Mouse (Mus musculus): Measurements from ENCODE around the gene Psme2. TPM values are rescaled to one million over a fixed set of nuclear protein-coding genes. Genes with fewer than 3 reads are reported as not detected.

Psme2 gene
- total RNA-seq, 2 experiments from 2014 or later, result 124 to 153 TPM

DNA sequence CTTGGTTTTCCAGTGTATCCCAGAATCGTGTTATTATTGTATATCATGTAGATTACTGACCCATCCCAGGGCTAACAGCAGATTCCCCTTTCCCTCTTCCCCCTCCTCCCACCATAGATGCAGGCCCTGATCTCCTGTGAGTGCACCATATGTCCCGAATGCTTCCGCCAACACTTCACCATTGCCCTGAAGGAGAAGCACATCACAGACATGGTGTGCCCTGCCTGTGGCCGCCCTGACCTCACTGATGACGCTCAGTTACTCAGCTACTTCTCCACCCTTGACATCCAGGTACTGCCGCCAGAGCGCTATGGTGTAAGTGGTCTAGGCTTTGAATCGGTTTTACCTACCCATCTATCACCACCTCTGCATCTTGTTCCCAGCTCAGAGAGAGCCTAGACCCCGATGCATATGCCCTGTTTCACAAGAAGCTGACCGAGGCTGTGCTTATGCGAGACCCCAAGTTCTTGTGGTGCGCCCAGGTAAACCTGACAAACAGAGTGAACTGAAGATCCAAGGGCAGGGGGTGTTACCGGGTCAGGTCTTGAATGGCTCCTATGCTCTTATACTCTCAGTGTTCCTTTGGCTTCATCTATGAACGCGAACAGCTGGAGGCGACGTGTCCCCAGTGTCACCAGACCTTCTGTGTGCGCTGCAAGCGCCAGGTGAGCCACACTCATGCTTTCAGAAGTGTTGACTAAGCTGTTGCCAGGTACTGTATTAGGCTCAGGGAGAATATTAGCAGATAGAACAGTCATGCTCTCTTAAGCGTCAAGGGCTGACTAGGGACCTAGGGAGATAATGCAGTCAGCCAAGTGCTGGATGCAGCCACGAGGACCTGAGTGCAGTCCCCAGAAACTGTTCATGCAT lies 7.8 kb upstream of the Psme2 start:
- DNase-seq (ENCODE audit: low spot score in 2 of 2), result no peak

DNA sequence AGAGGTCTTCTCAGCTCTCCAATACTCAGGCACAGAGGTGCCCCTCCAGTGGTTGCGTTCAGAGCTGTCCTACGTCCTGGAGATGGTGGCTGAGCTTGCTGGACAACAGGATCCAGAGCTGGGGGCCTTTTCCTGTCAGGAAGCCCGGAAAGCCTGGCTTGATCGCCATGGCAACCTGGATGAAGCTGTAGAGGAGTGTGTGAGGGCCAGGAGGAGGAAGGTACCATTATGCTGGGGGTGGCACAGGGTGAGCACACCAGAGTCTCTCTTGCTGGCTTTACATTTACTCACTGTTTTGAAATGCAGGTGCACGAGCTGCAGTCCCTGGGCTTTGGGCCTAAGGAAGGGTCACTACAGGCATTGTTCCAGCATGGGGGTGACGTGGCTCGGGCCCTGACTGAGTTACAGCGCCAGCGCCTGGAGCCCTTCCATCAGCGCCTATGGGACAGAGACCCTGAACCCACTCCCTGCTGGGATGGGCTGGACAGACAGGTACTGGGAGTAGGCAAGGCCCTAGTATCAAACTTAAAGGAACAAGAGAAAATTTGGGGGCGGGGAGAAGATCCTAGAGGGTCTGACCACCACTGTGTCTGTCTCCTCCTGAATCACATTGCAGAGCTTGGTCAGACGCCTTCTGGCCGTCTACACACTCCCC lies 5.2 kb upstream of the Psme2 start:
- no peak for DNase-seq (ENCODE audit: low spot score in 2 of 2)

DNA sequence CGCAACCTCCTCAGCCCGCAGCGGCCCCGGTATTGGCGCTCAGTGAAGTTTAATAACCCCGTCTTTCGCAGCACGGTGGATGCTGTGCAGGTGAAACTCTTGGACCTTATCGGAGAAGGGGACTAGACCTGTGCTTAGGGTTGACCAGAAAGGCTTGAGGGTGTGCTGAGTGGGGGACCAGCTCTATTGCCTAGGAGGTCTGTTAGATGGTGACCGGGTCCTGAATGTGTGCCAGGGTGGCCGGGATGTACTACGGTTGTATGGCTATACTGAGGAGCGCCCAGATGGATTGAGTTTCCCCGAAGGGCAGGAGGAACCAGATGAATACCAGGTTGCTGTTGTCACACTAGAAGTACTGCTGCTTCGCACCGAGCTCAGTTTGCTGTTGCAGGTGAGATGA lies 1.3 kb upstream of the Psme2 start:
- no peak for DNase-seq (ENCODE audit: low spot score in 2 of 2)

DNA sequence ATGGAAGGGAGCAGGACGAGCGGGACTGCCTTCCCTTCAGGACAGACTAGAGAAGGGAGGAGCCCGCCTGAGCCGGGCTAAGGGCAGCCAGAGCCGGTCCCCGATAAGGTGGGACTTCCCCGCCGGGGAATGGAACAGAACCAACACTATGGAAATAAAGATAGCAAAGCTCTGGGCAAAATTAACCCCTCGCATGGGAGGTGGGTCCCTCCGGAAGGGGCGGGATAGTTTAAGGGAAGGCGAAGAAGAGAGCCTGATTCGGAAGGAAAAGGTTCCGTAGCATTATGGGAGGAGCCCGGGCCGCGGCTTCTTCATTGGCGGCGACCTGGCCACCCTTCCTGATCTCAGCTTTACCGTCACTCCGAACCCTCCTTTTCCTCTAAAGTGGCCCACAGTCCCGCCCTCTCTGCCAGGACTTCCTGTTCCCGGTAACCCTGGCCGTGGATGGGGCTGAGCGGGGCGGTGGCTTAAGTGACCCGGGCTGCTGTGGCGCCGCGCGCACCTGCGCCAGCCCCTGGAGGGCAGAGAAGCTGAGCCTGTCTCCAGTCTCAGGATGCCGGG lies 498 bp upstream of the Psme2 start, which contains the start of gene Rnf31:
TSS of gene Rnf31 (plus strand) at position 378 of the 561 bp plus-strand sequence.
- DNase-seq (ENCODE audit: low spot score in 2 of 2), result peak; percentile 82 to 91

DNA sequence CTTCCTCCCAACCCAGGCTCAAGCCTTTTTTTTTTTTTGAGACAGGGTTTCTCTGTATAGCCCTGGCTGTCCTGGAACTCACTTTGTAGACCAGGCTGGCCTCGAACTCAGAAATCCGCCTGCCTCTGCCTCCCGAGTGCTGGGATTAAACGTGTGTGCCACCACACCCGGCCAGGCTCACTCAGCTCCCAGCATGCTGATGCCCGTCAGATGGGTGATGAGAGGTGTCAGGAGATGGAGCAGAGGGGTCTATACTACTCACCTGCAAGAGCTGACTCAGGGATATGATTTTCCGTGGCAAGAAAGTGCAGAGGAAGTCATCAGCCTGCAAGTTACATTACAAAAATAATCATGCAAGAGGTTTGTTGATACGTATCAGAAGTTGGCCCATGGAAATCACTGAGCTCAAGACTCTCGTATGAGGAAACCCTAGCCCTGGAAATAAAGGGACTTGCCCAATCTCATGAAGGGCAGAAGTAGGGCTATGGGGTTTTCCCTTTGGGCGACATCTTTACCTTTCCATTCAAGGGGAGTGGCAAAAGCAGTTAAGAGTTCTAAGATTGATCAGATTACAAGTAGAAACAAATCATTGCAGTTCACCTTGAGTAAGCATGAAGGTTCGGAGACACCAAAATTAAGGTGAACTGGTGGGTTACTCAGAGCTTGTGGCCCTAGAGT lies 1.0 kb downstream of the Psme2 start:
- DNase-seq (ENCODE audit: low spot score in 2 of 2), result no peak

DNA sequence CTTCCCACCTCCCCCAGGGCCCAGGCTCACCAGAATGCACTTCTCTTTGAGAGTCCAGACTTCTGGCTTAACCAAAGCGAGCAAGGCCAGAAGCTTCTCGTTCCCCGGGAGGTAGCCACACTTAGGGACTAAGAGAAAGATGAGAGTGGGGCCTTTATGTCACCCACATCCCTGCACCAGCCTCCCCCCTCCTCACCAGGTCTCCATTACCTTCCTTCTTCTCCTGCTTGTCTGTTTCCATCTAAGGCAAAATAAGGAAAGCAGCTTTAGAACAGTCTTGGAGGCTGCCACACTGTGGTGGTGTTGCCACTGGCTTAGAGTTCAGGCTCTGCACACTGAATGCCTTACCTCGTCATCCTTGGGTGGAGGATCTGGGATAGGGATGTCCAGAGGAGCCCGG lies 1.6 kb downstream of the Psme2 start:
- DNase-seq (ENCODE audit: low spot score in 2 of 2), result no peak

DNA sequence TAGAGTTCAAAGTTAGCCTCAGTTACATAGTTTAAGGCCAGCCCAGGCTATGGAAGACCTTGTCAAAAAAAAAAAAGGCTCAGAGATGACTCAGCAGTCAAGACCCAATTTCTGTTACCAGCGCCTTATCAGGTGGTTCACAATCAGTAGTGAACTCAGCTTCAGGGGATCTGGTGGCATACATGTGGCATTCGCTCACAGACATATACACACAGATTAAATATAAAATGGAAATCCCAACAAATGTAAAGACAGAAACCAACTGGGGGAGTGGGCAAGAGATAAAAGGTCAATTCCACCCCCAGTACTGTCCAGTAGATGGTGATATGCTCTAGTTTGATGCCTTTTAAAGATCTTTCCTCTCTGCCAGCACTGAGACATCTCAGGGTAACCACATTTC lies 4.8 kb downstream of the Psme2 start:
- DNase-seq (ENCODE audit: low spot score in 2 of 2), result no peak

DNA sequence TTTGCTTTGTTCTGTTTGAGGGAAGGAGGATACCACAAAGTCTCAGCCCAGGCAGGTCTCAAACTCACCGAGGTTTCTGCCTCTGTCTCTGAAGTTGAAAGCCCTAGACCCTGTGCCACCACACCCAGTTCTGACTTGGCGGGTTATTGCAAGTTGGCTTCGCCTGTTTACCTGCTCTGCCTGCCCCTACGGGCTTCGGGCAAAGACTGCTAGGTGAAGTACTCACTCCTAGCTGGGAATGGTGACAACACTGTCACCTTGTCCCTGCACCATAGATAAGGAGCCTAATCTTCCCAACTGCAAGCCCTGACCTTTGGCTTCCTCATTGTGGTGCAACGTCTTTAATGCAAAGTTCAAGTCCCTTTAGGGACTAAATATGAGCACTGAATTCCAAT lies 5.3 kb downstream of the Psme2 start:
- no peak for DNase-seq (ENCODE audit: low spot score in 2 of 2)

DNA sequence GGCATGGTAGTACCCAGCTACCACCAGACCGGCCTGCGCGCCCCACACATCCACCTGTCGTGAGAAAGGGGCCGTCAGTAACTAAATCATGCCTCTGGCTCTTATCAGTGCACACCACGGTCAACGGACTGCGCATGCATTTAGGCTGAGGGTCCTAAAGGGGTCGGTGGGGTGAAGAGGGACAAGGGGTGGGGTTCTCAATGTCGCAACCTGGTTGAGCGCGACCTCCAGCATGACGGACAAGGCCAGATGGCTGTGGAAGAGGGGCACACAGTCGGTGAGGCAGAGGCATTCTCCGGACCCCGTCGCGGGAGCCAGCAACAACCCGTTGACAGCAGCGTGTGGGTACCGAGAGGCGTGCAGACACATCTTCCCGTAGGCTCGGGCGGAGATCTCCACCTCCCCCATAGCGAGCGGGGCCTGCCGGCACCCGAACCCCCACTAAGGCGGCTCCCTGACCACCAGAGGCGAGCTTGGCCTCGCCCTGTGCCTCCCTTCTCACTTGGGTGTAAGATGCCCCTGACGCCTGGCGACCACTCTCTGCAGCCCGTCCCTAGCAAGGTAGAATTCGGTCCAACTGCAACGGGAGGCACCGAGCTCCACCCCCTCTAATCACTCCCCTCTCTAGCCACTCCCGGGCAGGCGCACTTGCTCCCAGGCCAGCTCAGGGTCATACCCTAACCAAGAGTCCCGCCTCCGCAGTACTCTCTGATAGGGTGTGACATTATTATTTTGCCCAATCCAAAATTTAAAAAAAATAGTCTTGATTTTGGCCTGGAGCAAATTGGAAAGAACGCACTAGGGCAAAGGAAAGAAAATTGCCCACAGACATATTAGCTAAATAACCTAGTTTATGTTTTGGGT lies 6.0 kb downstream of the Psme2 start, which contains the start of gene Emc9:
TSS of gene Emc9 (minus strand) at position 601 of the 864 bp plus-strand sequence.
- DNase-seq (ENCODE audit: low spot score in 2 of 2), result peak; percentile 52 to 69

DNA sequence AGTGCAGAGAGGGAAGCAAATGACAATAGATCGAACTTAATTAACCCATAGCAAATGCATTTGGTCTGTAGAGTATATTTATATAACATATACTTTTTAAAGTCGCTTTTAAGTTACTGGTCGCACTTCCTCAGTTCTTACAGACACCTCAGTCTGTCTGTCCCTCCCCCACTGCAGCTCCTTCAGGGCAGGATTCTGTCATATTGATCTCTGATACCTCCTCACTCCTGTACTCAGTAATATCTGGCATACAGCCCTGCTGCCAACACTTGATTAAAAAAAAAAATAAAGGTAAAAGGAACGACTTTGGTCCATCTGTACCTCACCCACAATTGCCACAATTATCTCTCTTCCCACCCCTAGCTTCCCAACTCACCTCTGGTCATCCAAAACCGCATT lies 6.6 kb downstream of the Psme2 start:
- DNase-seq (ENCODE audit: low spot score in 2 of 2), result no peak

DNA sequence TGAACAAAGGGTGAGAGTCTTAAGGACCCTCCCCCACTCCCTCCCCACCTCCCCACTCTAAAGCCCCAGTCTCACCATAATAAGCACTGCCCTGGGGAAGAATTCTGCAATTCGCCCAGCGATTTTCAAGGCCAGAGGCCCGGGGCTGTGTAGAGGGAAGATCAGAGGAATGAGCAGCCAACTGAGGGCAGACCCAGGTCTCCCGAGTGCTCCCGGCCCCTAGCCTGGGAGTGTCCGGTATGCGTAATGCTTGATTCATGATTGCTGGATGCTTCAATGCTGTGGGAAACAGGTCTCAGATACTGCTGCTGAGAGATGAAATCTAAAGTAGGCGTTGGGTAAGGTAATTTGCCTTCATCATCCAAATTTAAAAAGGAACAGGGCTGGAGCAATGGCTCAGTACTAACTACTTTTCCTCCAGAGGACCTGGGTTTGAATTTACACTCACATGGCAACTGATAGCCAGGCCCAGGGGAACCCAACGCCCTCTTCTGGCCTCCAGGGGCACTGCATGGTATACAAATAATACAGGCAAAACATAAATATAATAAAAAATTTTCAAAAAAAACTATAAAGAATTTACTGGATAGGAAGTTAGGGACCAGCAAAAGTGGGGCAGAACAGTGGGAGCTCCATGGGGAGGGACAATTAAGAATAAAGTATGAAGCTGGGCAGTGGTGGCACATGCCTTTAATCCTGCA lies 8.8 kb downstream of the Psme2 start:
- no peak for DNase-seq (ENCODE audit: low spot score in 2 of 2)

DNA sequence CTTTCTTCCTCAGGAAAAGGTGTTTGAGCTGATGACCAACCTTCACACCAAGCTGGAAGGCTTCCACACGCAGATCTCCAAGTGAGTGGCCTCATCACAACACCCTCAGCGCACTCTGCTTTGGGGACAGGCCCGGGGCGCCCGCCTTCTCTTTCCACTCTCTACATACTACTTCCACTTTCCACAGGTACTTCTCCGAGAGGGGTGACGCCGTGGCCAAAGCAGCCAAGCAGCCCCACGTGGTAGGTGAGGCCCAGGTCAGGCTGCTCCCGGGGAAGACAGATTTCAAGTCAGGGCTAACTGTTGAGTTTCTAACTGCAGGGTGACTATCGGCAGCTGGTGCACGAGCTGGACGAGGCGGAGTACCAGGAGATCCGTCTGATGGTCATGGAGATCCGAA lies 10.2 kb downstream of the Psme2 start:
- no peak for DNase-seq (ENCODE audit: low spot score in 2 of 2)

DNA sequence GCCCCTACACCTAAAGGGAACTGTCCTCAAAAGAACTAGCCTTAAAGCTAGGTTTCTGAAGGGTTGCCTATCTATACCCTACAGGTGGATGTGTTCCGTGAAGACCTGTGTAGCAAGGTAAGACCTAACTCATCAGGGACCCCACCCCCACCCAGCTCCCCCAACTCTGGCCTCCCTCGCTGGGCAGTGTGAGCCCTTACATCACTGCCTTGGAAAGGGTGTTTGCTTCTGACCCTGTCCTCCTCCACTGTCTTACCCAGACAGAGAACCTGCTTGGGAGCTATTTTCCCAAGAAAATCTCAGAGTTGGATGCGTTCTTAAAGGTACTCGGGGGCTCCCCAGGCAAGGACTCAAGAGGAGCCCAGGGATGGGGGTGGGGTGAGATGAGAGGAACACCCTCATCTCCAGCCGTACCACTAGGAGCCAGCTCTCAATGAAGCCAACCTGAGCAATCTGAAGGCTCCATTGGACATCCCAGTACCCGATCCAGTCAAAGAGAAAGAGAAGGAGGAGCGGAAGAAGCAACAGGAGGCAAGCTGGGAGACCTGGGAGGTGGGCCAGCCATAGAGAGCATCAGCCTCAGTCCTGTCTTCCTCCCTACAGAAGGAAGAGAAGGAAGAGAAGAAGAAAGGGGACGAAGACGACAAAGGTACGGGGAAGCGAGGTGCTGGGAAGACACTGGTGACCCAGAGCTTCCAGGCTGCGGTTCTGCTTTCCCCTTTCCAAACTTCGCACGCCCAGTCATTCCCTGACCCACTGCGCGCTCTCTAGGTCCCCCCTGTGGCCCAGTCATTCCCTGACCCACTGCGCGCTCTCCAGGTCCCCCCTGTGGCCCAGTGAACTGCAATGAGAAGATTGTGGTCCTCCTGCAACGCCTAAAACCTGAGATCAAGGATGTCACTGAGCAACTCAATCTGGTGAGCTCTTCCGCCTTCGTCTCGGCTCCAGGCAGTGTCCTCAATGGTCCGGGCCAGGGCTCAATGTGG lies 11.1 kb downstream of the Psme2 start:
- DNase-seq (ENCODE audit: low spot score in 2 of 2), result no peak

DNA sequence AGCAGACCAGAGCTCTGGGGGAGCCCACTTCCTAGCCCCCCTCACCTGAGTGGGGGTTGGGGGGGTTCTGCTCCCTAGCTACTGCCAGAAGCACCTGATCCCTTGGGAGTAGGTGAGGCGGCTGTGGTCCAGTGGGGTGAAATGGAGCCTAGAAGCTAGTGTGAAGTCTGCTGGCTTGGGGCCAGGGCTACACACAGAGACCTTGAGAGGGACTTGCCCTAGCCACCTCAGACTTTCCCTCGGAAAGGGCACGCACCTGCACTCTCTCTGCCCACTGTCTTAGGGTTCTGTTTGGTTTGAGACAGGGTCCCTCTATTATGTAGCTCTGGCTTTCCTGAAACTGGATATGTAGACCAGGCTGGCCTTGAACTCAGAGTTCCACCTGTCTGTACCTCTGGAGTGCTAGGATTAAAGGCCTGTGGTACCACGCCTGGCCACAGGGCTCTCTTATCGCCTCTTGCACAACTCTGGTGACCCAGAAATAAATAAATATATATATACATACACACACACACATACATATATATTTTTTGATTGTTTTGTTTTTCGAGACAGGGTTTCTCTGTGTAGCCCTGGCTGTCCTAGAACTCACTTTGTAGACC lies 12.1 kb downstream of the Psme2 start:
- DNase-seq (ENCODE audit: low spot score in 2 of 2), result peak in 1 of 2 experiments; percentile 56

DNA sequence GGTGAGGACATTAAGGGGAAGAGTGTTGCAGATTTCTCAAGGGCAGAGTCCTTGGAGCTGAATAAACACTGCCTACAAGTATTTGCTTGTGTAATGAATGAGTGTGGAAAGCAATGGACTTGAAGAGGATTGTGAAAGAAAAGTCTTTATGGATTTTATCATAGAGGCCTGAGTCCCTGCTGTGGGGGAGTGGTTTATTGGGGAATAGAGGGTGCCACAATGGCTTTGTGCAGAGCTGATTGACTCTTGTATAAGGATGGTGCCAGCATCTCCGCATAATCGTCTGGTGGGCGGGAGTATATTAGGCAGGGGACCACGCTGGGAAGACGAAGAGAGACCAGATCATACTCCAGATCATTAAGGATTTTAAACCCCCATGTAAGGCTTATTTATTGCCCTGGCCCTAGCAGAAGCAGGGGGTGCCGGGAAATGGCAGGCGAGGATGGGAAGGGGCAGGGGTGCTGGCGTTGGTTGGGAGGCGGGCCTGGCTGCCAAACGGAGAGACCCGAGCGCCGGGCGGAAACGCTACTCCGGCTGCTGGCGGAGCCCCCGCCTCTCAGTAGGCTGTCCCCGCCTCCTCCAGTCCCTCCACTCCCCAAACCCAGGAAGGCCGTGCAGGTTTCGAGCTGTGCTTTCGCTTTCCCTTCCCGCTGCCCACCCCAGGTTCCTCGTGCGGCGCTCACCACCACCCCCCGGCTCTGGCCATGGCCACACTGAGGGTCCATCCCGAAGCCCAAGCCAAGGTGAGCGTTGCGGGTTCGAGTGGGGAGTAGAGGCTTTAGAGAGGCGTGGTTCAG lies 12.8 kb downstream of the Psme2 start, which contains the start of gene Psme1:
TSS of gene Psme1 (plus strand) at position 253 of the 797 bp plus-strand sequence.
- peak; percentile 60 to 78 for DNase-seq (ENCODE audit: low spot score in 2 of 2)

DNA sequence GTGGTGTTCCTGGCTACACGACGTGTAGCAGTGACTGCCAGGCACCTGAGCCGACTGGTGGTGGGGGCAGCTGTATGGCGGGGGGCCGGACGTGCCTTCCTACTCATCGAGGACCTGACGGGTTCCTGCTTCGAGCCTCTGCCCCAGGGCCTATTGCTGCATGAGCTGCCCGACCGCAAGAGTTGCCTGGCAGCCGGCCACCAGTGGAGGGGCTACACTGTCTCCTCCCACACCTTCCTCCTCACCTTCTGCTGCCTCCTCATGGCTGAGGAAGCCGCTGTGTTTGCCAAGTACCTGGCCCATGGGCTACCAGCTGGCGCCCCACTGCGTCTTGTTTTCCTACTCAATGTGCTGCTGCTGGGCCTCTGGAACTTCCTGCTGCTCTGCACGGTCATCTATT lies 14.5 kb downstream of the Psme2 start:
- DNase-seq (ENCODE audit: low spot score in 2 of 2), result no peak

DNA sequence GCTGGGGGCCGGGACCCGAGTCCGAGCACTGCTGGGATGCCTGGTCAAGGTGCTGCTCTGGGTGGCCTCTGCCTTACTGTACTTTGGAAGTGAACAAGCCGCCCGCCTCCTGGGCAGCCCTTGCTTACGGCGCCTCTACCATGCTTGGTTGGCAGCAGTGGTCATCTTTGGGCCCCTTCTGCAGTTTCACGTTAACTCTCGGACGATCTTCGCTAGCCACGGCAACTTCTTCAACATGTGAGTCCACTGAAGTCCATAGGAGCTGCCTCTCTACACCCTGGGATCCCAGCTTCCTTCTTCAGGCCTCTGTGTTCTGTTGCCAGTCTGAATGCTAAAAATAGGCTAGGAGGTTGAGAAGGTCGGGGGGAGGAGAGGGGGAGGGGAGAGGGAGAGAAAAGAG lies 15.2 kb downstream of the Psme2 start:
- DNase-seq (ENCODE audit: low spot score in 2 of 2), result no peak

Measured in gastrocnemius, postnatal 4 days (tissue).